Mouse (Mus musculus) left cerebral cortex, adult 2 months (tissue): Measurements from ENCODE around the gene Arhgap40. TPM values are rescaled to one million over a fixed set of nuclear protein-coding genes. Genes with fewer than 3 reads are reported as not detected.

Source experiments
- DNase-seq, 2 experiments: peaks; one replicate each; pipeline ENCODE4 v3.0.0; 2021 to 2022; ENCODE audit warnings: low spot score in 2 of 2, mixed read lengths in 1 of 2; ENCODE audit errors: extremely low spot score in 1 of 2
- H3K27ac ChIP-seq: fragments of 200-600 bp; 2 replicates; pipeline ENCODE4 v1.8.1; 2022
- H3K4me3 ChIP-seq: fragments of 200-600 bp; 2 replicates; pipeline ENCODE4 v1.8.1; 2022
- CTCF ChIP-seq: fragments of 200-600 bp; IDR thresholded peaks from 2 replicates; pipeline ENCODE4 v1.8.1; 2022; ENCODE audit warnings: antibody characterized with exemption, mild to moderate bottlenecking, moderate library complexity
- intact Hi-C: fragments of 180-260 bp; cut with DNase I; formaldehyde crosslinking; loops from one replicate; pipeline ENCODE4 v1.15.1; 2025
- total RNA-seq, 2 experiments: library from RNA; stranded (reverse); gene quantifications; 2 replicates each; pipeline ENCODE4 v1.2.3; 2021

Gene Arhgap40
- total RNA-seq, 2 experiments from 2014 or later: 0.52 TPM; not detected in 1

GRCm38 (mm10) chr2:158519071-158519470, 6.5 kb downstream of the Arhgap40 start:
- DNase-seq: no peak
- H3K27ac ChIP-seq: no peak overlapping the region
- intact Hi-C loops: no loop called here
- no peak overlapping the region for H3K4me3 ChIP-seq
- no peak for TF ChIP-seq CTCF

- DNase-seq: no peak
Measured at GRCm38 (mm10) chr2:158519800-158520199, 7.2 kb downstream of the Arhgap40 start.

GRCm38 (mm10) chr2:158523060-158523459, 10.5 kb downstream of the Arhgap40 start:
- Histone ChIP-seq H3K4me3 (no peak overlapping the region), H3K27ac (no peak overlapping the region)
- intact Hi-C loops: no loop called here
- no peak for TF ChIP-seq CTCF
- DNase-seq: no peak

More at GRCm38 (mm10) chr2:158519800-158520199, 7.2 kb downstream of the Arhgap40 start:
- Histone ChIP-seq H3K27ac (no peak overlapping the region), H3K4me3 (no peak overlapping the region)
- TF ChIP-seq CTCF: no peak
- intact Hi-C loops: no loop called here

- H3K4me3 ChIP-seq: no peak overlapping the region
- no peak for TF ChIP-seq CTCF
- no peak overlapping the region for H3K27ac ChIP-seq
- intact Hi-C loops: no loop called here
- no peak for DNase-seq
Measured at GRCm38 (mm10) chr2:158524129-158524860, 11.7 kb downstream of the Arhgap40 start.

GRCm38 (mm10) chr2:158534090-158534489, 21.5 kb downstream of the Arhgap40 start:
- intact Hi-C loops: no loop called here
- peak; percentile 56 to 69 for DNase-seq
- peak; percentile 90 for TF ChIP-seq CTCF

GRCm38 (mm10) chr2:158534559-158534958, 22.0 kb downstream of the Arhgap40 start:
- intact Hi-C loops: no loop called here
- Histone ChIP-seq H3K27ac (no peak overlapping the region), H3K4me3 (no peak overlapping the region)
- no peak for TF ChIP-seq CTCF
- DNase-seq: no peak

More at GRCm38 (mm10) chr2:158534090-158534489, 21.5 kb downstream of the Arhgap40 start:
- H3K4me3 ChIP-seq: no peak overlapping the region
- H3K27ac ChIP-seq: no peak overlapping the region

- intact Hi-C loops: loop anchor here (10.0 kb wide), 1 partner anchor 205 kb away; no protein-coding TSS in a partner anchor
- Histone ChIP-seq H3K27ac (no peak overlapping the region), H3K4me3 (no peak overlapping the region)
- DNase-seq: no peak
- no peak for TF ChIP-seq CTCF
Measured at GRCm38 (mm10) chr2:158539433-158540305, 27.1 kb downstream of the Arhgap40 start.

GRCm38 (mm10) chr2:158541286-158541685, 28.7 kb downstream of the Arhgap40 start:
- no peak overlapping the region for H3K4me3 ChIP-seq
- DNase-seq: no peak
- TF ChIP-seq CTCF: no peak
- intact Hi-C loops: loop anchor here (10.0 kb wide), 1 partner anchor 204 kb away; no protein-coding TSS in a partner anchor
- no peak overlapping the region for H3K27ac ChIP-seq

GRCm38 (mm10) chr2:158545266-158545665, 32.7 kb downstream of the Arhgap40 start:
- intact Hi-C loops: loop anchor here (5.0 to 10.0 kb wide), 2 partner anchors 97 to 200 kb away; no protein-coding TSS in a partner anchor
- no peak for TF ChIP-seq CTCF
- Histone ChIP-seq H3K27ac (no peak overlapping the region), H3K4me3 (no peak overlapping the region)
- DNase-seq: no peak

- no peak overlapping the region for H3K27ac ChIP-seq
- TF ChIP-seq CTCF: peak; percentile 90
- intact Hi-C loops: loop anchor here (1.0 to 10.0 kb wide), 3 partner anchors 83 to 198 kb away; no protein-coding TSS in a partner anchor
- peak; percentile 75 to 77 for DNase-seq
- H3K4me3 ChIP-seq: no peak overlapping the region
Measured at GRCm38 (mm10) chr2:158546751-158547150, 34.2 kb downstream of the Arhgap40 start.

- Histone ChIP-seq H3K27ac (no peak overlapping the region), H3K4me3 (no peak overlapping the region)
- peak; percentile 87 for TF ChIP-seq CTCF
- peak; percentile 77 to 78 for DNase-seq
- intact Hi-C loops: loop anchor here (2.0 to 5.0 kb wide), 2 partner anchors 62 to 313 kb away; partner anchors contain the start of gene Slc32a1
Measured at GRCm38 (mm10) chr2:158550067-158550466, 37.5 kb downstream of the Arhgap40 start.

- H3K27ac ChIP-seq: no peak overlapping the region
- H3K4me3 ChIP-seq: no peak overlapping the region
- no peak for DNase-seq
- TF ChIP-seq CTCF: no peak
- intact Hi-C loops: loop anchor here (5.0 kb wide), 1 partner anchor 58 kb away; the partner anchor contains the start of gene Slc32a1
Measured at GRCm38 (mm10) chr2:158554366-158554765, 41.8 kb downstream of the Arhgap40 start.
